Mouse (Mus musculus): ENCODE measurements around the gene Ly6g.
A peak's percentile ranks its signal among the peaks of the same experiment; 100 is the strongest.
"Not testable (repeated sequence)": the region's sequence is repeated elsewhere in the genome, so short reads cannot be mapped to it uniquely, and the experiment has no call there.

The Ly6g gene

DNA sequence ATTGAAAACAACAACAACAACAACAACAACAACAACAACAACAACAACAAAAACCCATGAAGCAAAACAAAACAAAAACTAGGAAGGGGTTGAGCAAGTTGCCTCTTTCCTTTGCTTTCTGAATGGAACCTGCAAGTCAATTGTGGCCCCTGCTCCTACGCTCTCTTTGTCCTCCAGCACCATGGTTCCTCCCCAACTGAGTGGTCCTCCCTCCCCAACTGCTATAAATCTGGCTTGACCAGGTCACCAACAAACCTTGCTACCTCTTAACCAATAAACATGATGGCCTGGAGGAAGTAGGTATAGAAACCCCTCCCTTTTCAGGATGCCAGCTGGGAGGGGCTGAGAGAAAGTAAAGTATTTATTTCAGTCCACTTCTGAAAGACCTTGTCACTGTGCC lies at the start of gene Ly6g:
Gene Ly6g, plus strand, starts transcription at position 301 of the 400 bp plus-strand sequence.
- no peak for DNase-seq (ENCODE audit: low read depth, low spot score)

DNA sequence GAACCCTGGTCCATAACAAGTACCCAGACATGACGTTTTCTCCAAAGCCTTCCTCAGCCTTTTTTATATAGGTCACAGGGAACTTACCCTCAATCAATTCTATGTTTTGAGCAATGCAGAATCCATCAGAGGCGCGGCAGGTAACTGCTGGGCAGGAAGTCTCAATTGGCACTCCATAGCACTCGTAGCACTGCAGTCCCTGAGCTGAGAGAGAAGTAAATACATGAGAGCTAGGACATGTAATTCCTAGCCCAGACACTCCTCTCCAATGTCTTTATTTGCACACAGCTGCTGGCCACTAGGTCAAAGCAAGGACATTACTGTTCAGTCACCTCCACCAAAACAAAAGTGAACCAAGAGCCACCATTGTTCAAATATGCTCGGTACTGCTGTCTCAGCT lies 44.6 kb upstream of the Ly6g start:
- not testable (repeated sequence) for DNase-seq (ENCODE audit: low read depth, low spot score)

DNA sequence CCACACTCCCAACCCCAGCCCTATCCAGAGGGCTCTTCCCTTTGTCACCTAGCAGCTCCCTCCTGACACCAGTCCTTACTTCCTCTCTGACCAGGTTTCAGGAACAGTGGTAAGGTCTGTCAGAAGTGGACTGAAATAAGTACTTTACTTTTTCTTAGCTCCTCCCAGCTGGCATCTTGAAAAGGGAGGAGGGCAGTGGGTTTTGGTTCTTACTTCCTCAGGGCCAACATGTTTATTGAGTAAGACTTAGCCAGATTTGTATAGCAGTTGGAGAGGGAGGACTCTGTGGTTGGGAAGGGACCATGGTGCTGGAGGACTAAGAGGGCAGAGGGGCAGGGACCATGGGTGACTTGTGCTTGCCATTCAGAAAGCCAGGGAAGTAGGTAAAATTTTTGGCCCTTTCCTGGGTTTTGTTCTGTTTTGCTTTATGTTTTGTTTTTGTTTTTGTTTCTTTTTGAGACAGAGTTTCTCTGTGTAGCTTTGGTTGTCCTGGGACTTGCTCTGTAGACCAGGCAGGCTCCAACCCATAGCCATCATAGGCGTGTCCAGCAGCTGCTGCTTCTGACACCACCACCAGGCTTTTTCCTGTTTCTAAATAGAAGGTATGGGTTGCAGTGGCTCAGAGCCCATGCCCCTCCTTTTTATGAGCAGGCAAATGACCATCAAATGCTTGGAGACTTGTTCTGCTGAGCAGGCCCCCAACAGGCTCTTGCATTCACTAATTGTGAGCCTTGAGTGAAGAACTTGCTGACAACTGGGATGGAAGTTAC lies 43.0 kb upstream of the Ly6g start, which contains the start of gene Ly6c2:
Gene Ly6c2, minus strand, starts transcription at position 110 of the 770 bp plus-strand sequence.
- not testable (repeated sequence) for DNase-seq (ENCODE audit: low read depth, low spot score)

DNA sequence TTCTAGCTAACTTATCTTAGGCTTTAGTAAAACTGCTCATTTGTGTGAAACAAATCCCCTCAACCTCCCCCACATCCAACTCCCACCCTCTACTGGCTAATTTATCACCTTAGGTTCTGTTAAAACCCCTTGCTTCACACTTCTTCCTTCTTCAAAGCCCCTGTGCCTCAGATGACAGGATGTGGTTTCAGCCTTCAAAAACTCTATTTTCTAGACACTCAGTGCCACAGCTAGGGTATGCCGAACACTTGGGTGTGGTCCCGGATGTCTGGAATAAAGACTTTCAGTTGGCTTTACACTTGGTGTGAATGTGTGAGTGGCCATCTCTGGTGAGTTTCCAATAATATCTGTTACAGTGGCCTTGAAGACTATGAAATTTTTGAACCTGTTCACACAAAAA lies 38.5 kb upstream of the Ly6g start:
- DNase-seq (ENCODE audit: low read depth, low spot score) = no peak

DNA sequence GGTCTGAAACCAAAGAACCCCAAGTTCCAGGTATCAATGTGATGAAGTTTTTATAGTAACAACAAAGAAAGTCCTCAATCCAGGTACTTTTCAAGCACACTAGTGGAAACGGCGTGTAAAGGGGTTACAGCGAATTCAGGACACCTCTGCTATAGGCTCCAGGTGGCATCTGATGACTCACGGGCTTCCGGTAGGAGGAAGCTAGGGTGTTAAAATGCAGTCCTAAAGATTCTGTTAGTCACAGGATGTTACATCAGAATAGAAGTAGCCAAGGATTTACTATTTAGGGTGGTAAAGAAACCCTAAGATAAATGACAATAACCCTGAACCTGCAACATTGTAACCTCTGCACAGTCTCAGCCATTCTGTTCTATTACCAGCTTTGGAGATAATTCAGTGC lies 37.6 kb upstream of the Ly6g start:
- DNase-seq (ENCODE audit: low read depth, low spot score) = not testable (repeated sequence)

DNA sequence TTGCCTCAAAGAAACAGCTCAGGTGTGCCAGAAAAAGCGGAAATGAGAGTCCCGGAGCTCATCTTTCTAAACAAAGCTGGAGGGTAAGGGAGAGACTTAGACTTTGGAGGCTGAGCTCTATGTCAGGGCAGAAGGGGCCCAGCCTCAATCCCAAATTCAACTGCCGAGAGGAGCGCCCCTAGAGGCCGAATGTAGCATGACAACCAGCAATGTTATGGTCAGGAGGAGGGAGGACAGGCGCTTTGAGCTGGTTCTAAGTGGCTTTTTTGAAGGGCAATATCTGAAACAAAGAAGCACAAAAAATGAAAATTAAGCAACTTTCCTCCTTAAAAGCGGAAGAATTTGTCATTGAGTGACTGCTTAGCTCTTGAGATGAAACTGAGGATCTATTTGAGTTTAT lies 36.3 kb upstream of the Ly6g start:
- DNase-seq (ENCODE audit: low read depth, low spot score) = peak; percentile 45

DNA sequence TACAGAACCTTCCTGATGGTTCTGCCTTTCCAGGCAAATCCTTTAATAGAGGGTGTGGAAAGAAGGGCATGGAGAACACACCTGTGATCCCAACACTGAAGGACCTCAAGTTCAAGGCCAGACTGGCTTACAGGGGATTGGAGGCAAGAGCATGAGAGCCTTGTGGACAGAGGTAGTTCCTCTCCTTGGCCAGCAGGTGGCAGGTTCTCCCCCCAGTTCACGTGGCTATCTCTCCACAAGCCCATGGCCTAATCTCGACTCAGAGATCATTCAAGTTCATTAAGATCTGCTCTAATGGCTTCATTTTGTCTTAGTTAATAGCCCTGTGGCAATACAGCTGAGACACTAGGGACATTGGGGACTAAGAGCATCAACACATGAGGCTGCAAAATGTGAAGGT lies 35.0 kb upstream of the Ly6g start:
- DNase-seq (ENCODE audit: low read depth, low spot score) = peak; percentile 11

DNA sequence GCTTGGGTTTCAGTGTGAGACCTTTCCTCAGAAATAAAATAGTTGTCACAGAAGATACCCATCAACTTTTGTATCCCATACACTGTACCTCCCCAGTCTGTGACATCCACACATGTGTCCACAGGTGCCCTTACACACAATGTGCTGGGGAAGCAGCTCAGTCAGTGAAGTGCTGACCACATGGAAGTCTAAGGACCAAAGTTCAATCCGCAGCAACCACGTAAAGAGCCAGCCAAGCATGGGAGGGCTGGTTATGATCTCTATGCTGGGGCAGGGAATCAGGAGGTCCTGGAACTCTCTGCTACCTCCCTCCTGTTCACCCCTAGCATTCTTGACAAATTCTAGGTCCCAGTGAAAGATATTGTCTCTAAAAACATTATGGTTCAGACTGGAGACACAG lies 22.7 kb upstream of the Ly6g start:
- not testable (repeated sequence) for DNase-seq (ENCODE audit: low read depth, low spot score)

DNA sequence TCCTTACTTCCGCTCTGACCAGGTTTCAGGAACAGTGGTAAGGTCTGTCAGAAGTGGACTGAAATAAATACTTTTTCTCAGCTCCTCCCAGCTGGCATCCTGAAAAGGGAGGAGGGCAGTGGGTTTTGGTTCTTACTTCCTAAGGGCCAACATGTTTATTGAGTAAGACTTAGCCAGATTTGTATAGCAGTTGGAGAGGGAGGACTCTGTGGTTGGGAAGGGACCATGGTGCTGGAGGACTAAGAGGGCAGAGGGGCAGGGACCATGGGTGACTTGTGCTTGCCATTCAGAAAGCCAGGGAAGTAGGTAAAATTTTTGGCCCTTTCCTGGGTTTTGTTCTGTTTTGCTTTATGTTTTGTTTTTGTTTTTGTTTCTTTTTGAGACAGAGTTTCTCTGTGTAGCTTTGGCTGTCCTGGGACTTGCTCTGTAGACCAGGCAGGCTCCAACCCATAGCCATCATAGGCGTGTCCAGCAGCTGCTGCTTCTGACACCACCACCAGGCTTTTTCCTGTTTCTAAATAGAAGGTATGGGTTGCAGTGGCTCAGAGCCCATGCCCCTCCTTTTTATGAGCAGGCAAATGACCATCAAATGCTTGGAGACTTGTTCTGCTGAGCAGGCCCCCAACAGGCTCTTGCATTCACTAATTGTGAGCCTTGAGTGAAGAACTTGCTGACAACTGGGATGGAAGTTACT lies 19.8 kb upstream of the Ly6g start:
- not testable (repeated sequence) for DNase-seq (ENCODE audit: low read depth, low spot score)

DNA sequence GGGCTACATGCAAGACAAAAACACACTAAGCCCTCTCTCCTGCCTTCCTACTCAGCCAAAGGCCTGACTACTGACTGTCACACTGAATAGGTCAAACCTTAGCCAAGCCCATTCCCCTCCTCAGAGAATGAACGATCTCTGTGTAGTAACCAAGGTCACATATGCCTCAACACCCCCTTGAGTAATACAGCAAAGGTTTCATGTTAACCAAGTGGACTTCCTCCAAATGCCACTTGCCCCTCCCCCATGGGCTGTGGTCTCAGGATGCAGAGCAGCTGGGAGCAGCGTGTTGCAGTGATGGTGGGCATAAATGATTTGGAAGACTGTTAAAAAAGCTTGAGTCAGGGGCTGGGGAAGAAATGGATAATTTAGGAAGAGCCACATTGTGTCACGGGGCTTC lies 17.3 kb upstream of the Ly6g start:
- not testable (repeated sequence) for DNase-seq (ENCODE audit: low read depth, low spot score)

DNA sequence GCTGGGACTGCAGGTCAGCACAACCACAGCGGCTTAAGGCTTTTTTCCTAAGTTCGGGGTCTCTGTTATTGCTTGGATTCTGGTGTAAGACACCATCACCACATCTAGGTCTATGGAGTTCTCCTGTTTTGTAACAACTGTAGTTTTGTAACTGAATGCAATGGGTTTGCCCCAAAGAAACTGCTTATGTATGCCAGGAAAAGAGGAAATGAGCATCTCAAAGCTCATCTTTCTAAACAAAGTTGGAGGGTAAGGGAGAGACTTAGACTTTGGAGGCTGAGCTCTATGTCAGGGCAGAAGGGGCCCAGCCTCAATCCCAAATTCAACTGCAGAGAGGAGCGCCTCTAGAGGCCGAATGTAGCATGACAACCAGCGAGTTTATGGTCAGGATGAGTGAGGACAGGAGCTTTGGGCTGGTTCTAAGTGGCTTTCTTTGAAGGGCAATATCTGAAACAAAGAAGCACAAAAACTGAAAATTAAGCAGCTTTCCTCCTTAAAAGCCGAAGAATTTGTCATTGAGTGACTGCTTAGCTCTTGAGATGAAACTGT lies 13.2 kb upstream of the Ly6g start:
- peak; percentile 11 for DNase-seq (ENCODE audit: low read depth, low spot score)

DNA sequence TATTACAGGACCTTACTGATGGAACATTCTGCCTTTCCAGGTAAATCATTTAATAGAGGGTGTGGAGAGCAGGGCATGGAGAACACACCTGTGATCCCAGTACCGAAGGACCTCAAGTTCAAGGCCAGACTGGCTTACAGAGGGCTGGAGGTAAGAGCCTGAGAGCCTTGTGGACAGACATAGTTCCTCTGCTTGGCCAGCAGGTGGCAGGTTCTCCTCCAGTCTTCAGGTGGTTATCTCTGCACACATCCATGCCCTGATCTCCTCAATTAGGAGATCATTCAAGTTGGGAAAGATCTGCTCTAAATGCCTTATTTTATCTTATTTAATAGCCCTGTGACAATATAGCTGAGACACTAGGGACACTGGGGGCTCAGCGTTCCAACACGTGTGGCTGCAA lies 11.3 kb upstream of the Ly6g start:
- no peak for DNase-seq (ENCODE audit: low read depth, low spot score)

DNA sequence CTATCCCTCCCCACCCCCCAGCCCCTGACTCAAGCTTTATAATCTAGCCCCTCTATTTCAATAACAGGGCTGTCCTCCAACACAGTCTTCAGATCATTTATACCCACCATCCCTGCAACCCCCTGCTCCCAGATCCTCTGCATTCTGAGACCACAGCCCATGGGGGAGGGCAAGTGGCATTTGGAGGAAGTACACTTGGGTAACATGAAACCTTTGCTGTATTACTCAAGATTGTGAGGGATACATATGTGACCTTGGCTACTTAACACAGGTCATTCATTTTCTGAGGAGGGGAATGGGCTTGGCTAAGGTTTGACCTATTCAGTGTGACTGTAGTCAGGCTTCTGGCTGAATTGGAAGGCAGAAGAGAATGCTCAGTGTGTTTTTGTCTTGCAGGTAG lies 2.0 kb upstream of the Ly6g start:
- no peak for DNase-seq (ENCODE audit: low read depth, low spot score)

DNA sequence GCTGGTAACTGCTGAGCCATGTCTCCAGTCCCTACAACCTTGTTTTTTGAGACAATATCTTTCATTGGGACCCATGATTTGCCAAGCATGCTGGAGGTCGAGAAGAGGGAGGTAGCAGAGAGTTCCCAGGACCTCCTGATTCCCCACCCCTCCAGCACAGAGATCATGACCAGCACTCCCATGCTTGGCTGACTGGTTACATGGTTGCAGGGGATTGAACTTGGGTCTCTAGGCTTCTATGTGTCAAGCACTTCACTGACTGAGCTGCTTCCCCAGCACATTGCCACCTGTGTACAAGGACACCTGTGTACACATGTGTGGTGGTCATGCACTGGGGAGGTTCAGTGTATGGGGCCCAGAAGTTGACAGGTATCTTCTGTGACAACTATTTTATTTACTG lies 2.6 kb downstream of the Ly6g start:
- no peak for DNase-seq (ENCODE audit: low read depth, low spot score)

DNA sequence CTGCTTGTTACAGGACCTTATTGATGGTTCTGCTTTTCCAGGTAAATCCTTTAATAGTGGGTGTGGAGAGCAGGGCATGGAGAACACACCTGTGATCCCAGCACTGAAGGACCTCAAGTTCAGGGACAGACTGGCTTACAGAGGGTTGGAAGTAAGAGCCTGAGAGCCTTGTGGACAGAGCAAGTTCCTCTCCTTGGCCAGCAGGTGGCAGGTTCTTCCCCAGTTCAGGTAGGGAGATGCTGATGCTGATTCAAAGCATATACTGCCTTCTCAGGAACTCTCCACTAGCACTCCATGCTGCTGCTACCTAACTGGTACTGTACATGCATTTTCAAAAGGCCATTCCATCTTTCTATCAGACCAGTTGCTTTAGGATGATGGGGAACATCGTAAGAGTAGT lies 20.5 kb downstream of the Ly6g start:
- peak; percentile 6 for DNase-seq (ENCODE audit: low read depth, low spot score)

DNA sequence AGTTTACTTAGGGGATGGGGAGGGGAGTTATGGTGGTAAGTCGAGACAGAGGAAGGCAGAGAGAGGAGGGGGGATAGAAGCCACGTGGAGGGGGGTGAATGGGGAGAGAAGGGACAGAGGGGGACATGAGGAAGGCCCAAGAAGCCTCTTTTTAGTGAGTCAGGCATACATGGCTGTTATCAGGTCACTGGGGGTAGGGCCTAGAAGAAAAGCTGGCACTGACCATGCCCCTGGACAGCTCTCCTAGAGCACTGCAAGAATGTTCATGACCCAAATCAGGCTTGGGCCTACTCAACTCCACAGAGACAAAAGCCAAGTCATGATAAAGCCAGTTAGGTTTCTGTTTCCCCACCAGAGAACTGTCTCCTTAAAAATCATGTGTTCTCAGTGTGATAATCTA lies 31.3 kb downstream of the Ly6g start:
- no peak for DNase-seq (ENCODE audit: low read depth, low spot score)

DNA sequence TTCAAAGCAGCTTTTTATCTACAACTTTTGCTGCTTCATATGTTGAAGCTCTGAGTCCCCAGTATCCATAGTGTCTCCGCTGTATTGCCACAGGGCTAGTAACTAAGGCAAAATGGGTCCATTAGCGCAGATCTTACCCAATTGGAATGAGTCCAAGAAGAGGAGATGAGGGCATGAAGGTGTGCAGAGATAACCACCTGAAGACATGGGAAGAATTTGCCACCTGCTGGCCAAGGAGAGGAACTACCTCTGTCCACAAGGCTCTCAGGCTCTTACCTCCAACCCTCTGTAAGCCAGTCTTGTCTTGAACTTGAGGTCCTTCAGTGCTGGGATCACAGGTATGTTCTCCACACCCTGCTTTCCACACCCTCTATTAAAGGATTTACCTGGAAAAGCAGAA lies 34.1 kb downstream of the Ly6g start:
- DNase-seq (ENCODE audit: low read depth, low spot score) = peak; percentile 16

DNA sequence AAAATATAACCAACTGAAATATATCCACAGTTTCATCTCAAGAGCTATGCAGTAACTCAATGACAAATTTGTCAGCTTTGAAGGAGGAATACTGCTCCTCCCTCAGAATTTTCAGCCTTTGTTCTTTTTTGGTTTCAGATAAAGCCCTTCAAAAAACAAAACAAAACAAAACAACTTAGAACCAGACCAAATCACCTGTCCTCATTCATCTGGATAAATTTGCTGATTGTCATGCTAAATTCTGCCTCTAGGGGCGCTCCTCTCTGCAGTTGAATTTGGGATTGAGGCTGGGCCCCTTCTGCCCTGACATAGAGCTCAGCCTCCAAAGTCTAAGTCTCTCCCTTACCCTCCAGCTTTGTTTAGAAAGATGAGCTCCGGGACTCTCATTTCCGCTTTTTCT lies 35.5 kb downstream of the Ly6g start:
- DNase-seq (ENCODE audit: low read depth, low spot score) = not testable (repeated sequence)
